Mouse (Mus musculus) lung, embryonic 16.5 days (tissue): Measurements from ENCODE around the gene 1700037H04Rik. TPM values are rescaled to one million over a fixed set of nuclear protein-coding genes. Genes with fewer than 3 reads are reported as not detected.
"Not testable (repeated sequence)": the region's sequence is repeated elsewhere in the genome, so short reads cannot be mapped to it uniquely, and the experiment has no call there.

Source experiments
- ATAC-seq: fragments of 200-750 bp; cut with Nextera tagmentation; 2 replicates; pipeline ENCODE4 v1.8.0; 2017; ENCODE audit warnings: low read depth, mild to moderate bottlenecking, moderate library complexity
- H3K27ac ChIP-seq: fragments of 300-500 bp; sonication (generic); 2 replicates; pipeline ENCODE4 v1.5.1; 2014; ENCODE audit warnings: mild to moderate bottlenecking, control low read depth, low read length
- H3K27me3 ChIP-seq: fragments of 300-500 bp; sonication (generic); 2 replicates; pipeline ENCODE4 v1.6.1; 2014; ENCODE audit warnings: low read depth, low read length, mixed read lengths; ENCODE audit not compliant: control insufficient read depth, insufficient read depth
- H3K36me3 ChIP-seq: fragments of 300-500 bp; sonication (generic); 2 replicates; pipeline ENCODE4 v1.6.1; 2014; ENCODE audit warnings: low read length; ENCODE audit not compliant: control insufficient read depth, insufficient read depth
- H3K4me1 ChIP-seq: fragments of 300-500 bp; sonication (generic); replicated peaks from 2 replicates; pipeline ENCODE4 v1.6.1; 2014; ENCODE audit warnings: low read length, mixed read lengths; ENCODE audit not compliant: control insufficient read depth, insufficient read depth
- H3K4me2 ChIP-seq: fragments of 300-500 bp; sonication (generic); 2 replicates; pipeline ENCODE4 v1.6.1; 2014; ENCODE audit warnings: low read depth, low read length, control low read depth
- H3K4me3 ChIP-seq: fragments of 300-500 bp; sonication (generic); 2 replicates; pipeline ENCODE4 v1.5.1; 2014; ENCODE audit warnings: mild to moderate bottlenecking, low read length, control low read depth
- H3K9ac ChIP-seq: fragments of 300-500 bp; sonication (generic); 2 replicates; pipeline ENCODE4 v1.6.1; 2014; ENCODE audit warnings: low read length, control low read depth
- H3K9me3 ChIP-seq: fragments of 300-500 bp; sonication (generic); 2 replicates; pipeline ENCODE4 v1.6.1; 2016; ENCODE audit warnings: low read length; ENCODE audit not compliant: control insufficient read depth
- WGBS: fragments of 180-500 bp; shearing (Covaris S2); extraction: QIAGEN DNeasy Blood & Tissue Kit; methylation state at CpG from one replicate; pipeline ENCODE4 v1.1.7; 2014; 5-methylcytosine and 5-hydroxymethylcytosine counted together
- polyA plus RNA-seq: library from polyadenylated mRNA; unstranded; fragments of >200 nt; fragmentation: Nextera tagmentation; extraction: Ambion mirVana; gene quantifications from 2 replicates; pipeline ENCODE4 v1.2.1, GENCODE M21; 2015

1700037H04Rik gene
- polyA plus RNA-seq, 1 experiment from 2014 or later: 57.9 TPM

DNA sequence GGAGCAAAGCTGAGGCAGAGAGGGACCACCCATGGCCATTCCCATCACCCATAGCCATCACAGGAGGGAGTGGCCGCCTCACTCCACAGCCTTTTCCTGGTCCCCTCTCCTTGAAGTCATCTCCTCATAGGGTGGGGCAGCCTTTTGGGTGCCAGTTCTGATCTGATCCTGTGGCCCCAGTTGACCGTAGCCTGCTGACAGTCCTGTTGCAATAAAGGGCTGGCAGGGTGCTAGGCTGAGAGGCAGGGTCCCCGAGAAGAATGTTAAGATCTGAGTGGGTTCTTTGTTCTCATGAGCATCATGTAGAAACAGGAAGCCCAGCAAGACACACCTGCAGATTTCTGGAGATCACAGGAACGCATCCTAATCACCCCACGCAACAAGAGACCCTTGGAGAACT, 31.7 kb downstream of the 1700037H04Rik start:
- Histone ChIP-seq H3K27ac (no peak overlapping the region), H3K9me3 (no peaks in the 10 kb centered on the region), H3K27me3 (no peaks in the 10 kb centered on the region), H3K4me1 (peaks cover 8% of the 10 kb centered on the region; the same call in 1 of the 2 replicates), H3K9ac (peak overlapping the region; percentile 77), H3K4me2 (peak overlapping the region; percentile 70), H3K36me3 (no peaks in the 10 kb centered on the region), H3K4me3 (peak overlapping the region; percentile 56)
- WGBS: 70% methylated on average over 5 of the region's 5 CpGs
- no peak for ATAC-seq

GRCm38 (mm10) chr2:131127161-131127730, 32.6 kb downstream of the 1700037H04Rik start, which contains the start of gene Hspa12b:
Hspa12b (plus strand) TSS chr2:131127280.
- H3K36me3 ChIP-seq: no peaks in the 10 kb centered on the region
- under 1% methylated on average over 27 of the region's 28 CpGs for WGBS
- H3K4me1 ChIP-seq: peaks cover 8% of the 10 kb centered on the region; the same call in 1 of the 2 replicates
- ATAC-seq: peak; percentile 97
- H3K4me3 ChIP-seq: peak within 1 kb of the TSS; percentile 56
- H3K27ac ChIP-seq: peak within 1 kb of the TSS; percentile 42
- peak within 1 kb of the TSS; percentile 70 for H3K4me2 ChIP-seq
- H3K27me3 ChIP-seq: no peaks in the 10 kb centered on the region
- no peaks in the 10 kb centered on the region for H3K9me3 ChIP-seq
- H3K9ac ChIP-seq: peak within 1 kb of the TSS; percentile 77

GRCm38 (mm10) chr2:131125964-131126815, 33.7 kb downstream of the 1700037H04Rik start:
- no peak overlapping the region for H3K9ac ChIP-seq
- H3K36me3 ChIP-seq: no peaks in the 10 kb centered on the region
- no peak overlapping the region for H3K27ac ChIP-seq
- no peak for ATAC-seq
- H3K4me3 ChIP-seq: no peak overlapping the region
- no peaks in the 10 kb centered on the region for H3K27me3 ChIP-seq
- peaks cover 8% of the 10 kb centered on the region; the same call in 1 of the 2 replicates for H3K4me1 ChIP-seq
- no peaks in the 10 kb centered on the region for H3K9me3 ChIP-seq
- 60% methylated on average over 9 of the region's 9 CpGs for WGBS
- H3K4me2 ChIP-seq: no peak overlapping the region

GRCm38 (mm10) chr2:131125157-131125963, 34.5 kb downstream of the 1700037H04Rik start:
- Histone ChIP-seq H3K27ac (no peak overlapping the region), H3K9me3 (no peaks in the 10 kb centered on the region), H3K4me1 (peaks cover 8% of the 10 kb centered on the region; the same call in 1 of the 2 replicates), H3K36me3 (no peaks in the 10 kb centered on the region), H3K9ac (no peak overlapping the region), H3K4me2 (no peak overlapping the region), H3K27me3 (no peaks in the 10 kb centered on the region), H3K4me3 (no peak overlapping the region)
- ATAC-seq: no peak
- 85% methylated on average over 9 of the region's 9 CpGs for WGBS

DNA sequence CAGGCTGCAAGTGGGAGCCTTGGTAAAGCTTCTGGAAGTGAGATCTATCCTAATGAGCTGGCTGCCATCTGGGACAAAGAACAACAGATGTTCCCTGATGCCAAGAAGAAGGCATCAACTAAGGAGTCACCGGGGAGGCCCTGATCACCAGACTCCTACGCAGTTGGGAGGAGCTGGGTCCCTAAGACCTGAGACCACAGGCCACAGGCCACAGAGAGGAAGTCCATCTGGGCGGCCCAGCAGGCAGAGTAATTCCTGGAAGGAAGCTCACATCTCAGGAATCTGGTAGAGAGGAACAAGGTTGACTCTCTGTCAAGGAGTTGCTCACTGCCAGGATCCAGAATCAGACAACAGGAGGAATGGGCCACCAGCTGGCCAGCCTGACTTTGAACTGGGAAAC, 35.7 kb downstream of the 1700037H04Rik start:
- Histone ChIP-seq H3K4me3 (no peak overlapping the region), H3K27me3 (no peaks in the 10 kb centered on the region), H3K36me3 (no peaks in the 10 kb centered on the region), H3K9ac (no peak overlapping the region), H3K4me2 (no peak overlapping the region), H3K9me3 (no peaks in the 10 kb centered on the region), H3K27ac (peak overlapping the region; percentile 47; the same call in 1 of the 2 replicates), H3K4me1 (peaks cover 8% of the 10 kb centered on the region; the same call in 1 of the 2 replicates)
- 59% methylated on average over 3 of the region's 3 CpGs for WGBS
- no peak; the same call in 1 of the 2 replicates for ATAC-seq

- Histone ChIP-seq H3K4me1 (no peaks in the 10 kb centered on the region), H3K27me3 (no peaks in the 10 kb centered on the region), H3K4me2 (no peak overlapping the region), H3K9ac (no peak overlapping the region), H3K4me3 (no peak overlapping the region), H3K36me3 (no peaks in the 10 kb centered on the region), H3K27ac (no peak overlapping the region), H3K9me3 (no peaks in the 10 kb centered on the region)
- no peak for ATAC-seq
- 75% methylated on average over 2 of the region's 2 CpGs for WGBS
Observed at GRCm38 (mm10) chr2:131118968-131119574, 40.8 kb downstream of the 1700037H04Rik start.

DNA sequence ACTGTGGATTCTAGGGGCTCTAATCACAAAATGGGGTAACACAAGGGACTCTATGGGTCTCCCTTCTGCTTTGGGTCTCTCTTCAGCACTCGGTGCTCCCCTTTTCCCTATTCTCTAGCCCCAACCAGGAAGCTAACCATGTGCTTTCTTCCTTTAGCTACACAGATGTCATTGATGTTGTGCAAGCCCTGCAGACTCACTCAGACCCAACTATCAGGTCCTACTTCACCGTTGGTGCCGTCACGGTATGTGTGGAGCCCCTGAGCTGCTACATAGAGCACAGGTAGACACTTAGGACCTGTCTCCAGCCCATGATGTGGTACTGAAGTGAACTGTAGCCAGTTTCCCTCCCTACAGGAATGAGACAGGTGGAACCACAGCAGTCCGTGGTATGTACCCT, 53.9 kb downstream of the 1700037H04Rik start:
- H3K4me2 ChIP-seq: no peak overlapping the region
- H3K36me3 ChIP-seq: no peaks in the 10 kb centered on the region
- H3K4me1 ChIP-seq: no peaks in the 10 kb centered on the region
- no peak overlapping the region for H3K27ac ChIP-seq
- H3K4me3 ChIP-seq: no peak overlapping the region
- H3K9me3 ChIP-seq: no peaks in the 10 kb centered on the region
- H3K9ac ChIP-seq: no peak overlapping the region
- H3K27me3 ChIP-seq: no peaks in the 10 kb centered on the region
- 84% methylated on average over 5 of the region's 5 CpGs for WGBS
- ATAC-seq: no peak

- not testable (repeated sequence) for H3K4me3 ChIP-seq, H3K9me3 ChIP-seq, H3K36me3 ChIP-seq, H3K4me1 ChIP-seq, H3K4me2 ChIP-seq, H3K27me3 ChIP-seq, H3K27ac ChIP-seq, H3K9ac ChIP-seq, ATAC-seq
- 57% methylated on average over 4 of the region's 4 CpGs for WGBS
Observed at GRCm38 (mm10) chr2:131105061-131105460, 54.8 kb downstream of the 1700037H04Rik start.
